Mouse (Mus musculus) spleen, adult 2 months (tissue): Measurements from ENCODE around the gene Prss37. TPM values are rescaled to one million over a fixed set of nuclear protein-coding genes. Genes with fewer than 3 reads are reported as not detected.

Experiments
- DNase-seq, 2 experiments: peaks; one replicate each; pipeline versions ENCODE4 v3.0.0 to v3.0.0-alpha.2; 2012 to 2021; ENCODE audit warnings: low spot score in 2 of 2, low read depth in 1 of 2
- H3K27ac ChIP-seq: fragments of 200-500 bp; 2 replicates; pipeline ENCODE4 v1.5.1; 2012; ENCODE audit warnings: low read length, inconsistent platforms; ENCODE audit not compliant: insufficient read depth
- H3K27me3 ChIP-seq: fragments of 200-500 bp; 2 replicates; pipeline ENCODE4 v1.6.1; 2012; ENCODE audit warnings: mild to moderate bottlenecking, moderate library complexity, low read length, inconsistent platforms; ENCODE audit not compliant: control insufficient read depth, insufficient read depth
- H3K36me3 ChIP-seq: fragments of 200-500 bp; 2 replicates; pipeline ENCODE4 v1.6.1; 2012; ENCODE audit warnings: mild to moderate bottlenecking, low read length, inconsistent platforms; ENCODE audit not compliant: control insufficient read depth, insufficient read depth
- H3K4me1 ChIP-seq: fragments of 200-500 bp; 2 replicates; pipeline ENCODE4 v1.6.1; 2011; ENCODE audit warnings: inconsistent platforms; ENCODE audit not compliant: control insufficient read depth, insufficient read depth, insufficient read length
- H3K4me3 ChIP-seq: fragments of 200-500 bp; 2 replicates; pipeline ENCODE4 v1.5.1; 2011; ENCODE audit warnings: mild to moderate bottlenecking, inconsistent platforms; ENCODE audit not compliant: insufficient read depth, insufficient read length; ENCODE audit errors: extremely low read depth
- CTCF ChIP-seq: fragments of 200-500 bp; IDR thresholded peaks from 2 replicates; pipeline ENCODE4 v1.5.1; 2011; ENCODE audit warnings: mild to moderate bottlenecking, inconsistent platforms; ENCODE audit not compliant: insufficient read depth, insufficient read length, insufficient replicate concordance; ENCODE audit errors: extremely low read depth
- POLR2A ChIP-seq: fragments of 200-500 bp; IDR thresholded peaks from 2 replicates; pipeline ENCODE4 v1.6.1; 2011; ENCODE audit warnings: low read depth, low read length, inconsistent platforms
- WGBS: fragments of 180-500 bp; shearing (Covaris S2); methylation state at CpG from one replicate; pipeline ENCODE4 v1.1.7; 2018; 5-methylcytosine and 5-hydroxymethylcytosine counted together
- polyA plus RNA-seq: library from polyadenylated mRNA; depleted of rRNA; stranded (reverse); fragments of >200 nt; gene quantifications from 2 replicates; pipeline ENCODE4 v1.2.3, GENCODE M21; 2012; rRNA removed

Gene Prss37
- polyA plus RNA-seq, result not detected in 2 replicates

DNA sequence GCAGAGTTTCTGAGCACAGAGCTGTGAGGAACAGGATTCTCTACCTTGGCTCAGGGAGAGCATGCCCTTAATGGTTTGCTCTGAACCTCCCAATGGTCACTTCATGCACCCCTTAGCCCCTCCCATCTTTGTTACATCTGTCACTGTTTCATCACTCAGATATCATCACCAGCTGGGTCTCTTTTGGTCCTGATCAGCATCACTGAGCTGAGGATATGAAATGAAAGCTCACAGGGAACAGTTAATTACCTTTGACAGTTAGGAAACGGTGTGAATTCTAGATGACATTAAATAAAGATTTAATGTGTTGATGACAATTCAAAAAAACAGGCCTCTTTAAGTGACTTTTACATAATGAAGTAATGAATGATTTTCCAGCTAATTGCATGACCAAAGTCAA lies at the start of gene Prss37:
Gene Prss37 (minus strand): TSS at position 101 of the 400 bp plus-strand sequence.
- H3K27ac ChIP-seq, result no peak within 1 kb of the TSS
- no peak for TF ChIP-seq POLR2A
- no peak for TF ChIP-seq CTCF
- no peak for DNase-seq
- no peak within 1 kb of the TSS for H3K4me3 ChIP-seq
- H3K36me3 ChIP-seq, result no peaks in the 10 kb centered on the region
- H3K27me3 ChIP-seq, result no peaks in the 10 kb centered on the region
- no peaks in the 10 kb centered on the region for H3K4me1 ChIP-seq
- WGBS, result 78% methylated on average over 1 of the region's 1 CpGs

- H3K4me3 ChIP-seq, result no peak within 1 kb of the TSS
- WGBS, result 80% methylated on average over 2 of the region's 2 CpGs
- no peaks in the 10 kb centered on the region for H3K36me3 ChIP-seq
- no peak within 1 kb of the TSS for H3K27ac ChIP-seq
- TF ChIP-seq POLR2A (no peak), CTCF (no peak)
- no peak for DNase-seq
- no peaks in the 10 kb centered on the region for H3K4me1 ChIP-seq
- no peaks in the 10 kb centered on the region for H3K27me3 ChIP-seq
These were observed 35.6 kb upstream of the Prss37 start, which contains the start of gene Olfr461 for GRCm38 (mm10) chr6:40554950-40555349. Olfr461 (minus strand) TSS chr6:40555050.

DNA sequence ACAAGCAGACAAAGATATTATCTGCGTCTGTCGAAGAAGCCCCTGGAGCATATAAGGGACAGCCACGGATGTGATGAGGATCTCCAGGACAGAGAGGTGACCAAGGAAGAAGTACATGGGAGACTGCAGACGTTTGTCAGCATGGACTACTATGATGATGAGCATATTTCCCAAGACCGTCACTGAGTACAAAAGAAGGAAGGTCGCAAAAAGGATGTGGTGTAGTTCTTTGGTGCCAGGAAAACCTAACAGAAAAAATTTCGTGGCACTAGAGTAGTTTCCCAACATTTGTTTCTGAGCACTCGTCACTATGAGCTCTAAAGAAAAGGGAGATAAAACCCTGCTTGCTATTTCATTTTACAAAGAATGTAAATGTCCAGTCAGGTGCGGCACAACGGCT lies 25.4 kb upstream of the Prss37 start:
- Histone ChIP-seq H3K27me3 (no peaks in the 10 kb centered on the region), H3K4me1 (no peaks in the 10 kb centered on the region), H3K27ac (no peak overlapping the region), H3K4me3 (no peak overlapping the region), H3K36me3 (no peaks in the 10 kb centered on the region)
- DNase-seq, result no peak
- no peak for TF ChIP-seq POLR2A
- TF ChIP-seq CTCF, result no peak
- WGBS, result 74% methylated on average over 10 of the region's 10 CpGs

DNA sequence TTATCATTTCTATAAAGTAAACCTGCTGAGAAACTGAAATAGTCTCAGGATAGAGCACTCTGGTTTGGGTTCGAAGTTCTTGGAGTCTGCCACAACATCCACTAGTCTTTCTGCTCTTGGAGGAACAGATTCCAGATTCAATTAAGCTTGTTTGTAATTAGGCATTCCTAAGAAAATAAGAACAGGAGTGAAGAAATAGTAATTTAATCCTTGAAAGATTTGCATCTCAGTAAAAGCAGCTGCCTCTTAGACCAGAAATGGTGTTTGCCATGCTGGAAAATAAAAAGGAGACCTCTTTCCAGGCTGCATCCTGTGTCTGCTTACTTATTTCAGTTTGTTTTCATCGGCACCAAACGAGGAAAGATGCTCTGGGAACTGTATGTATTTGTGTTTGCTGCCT lies 26.1 kb downstream of the Prss37 start, which contains the start of gene Tas2r108:
Gene Tas2r108 (plus strand): TSS at position 301 of the 400 bp plus-strand sequence.
- H3K27me3 ChIP-seq, result no peaks in the 10 kb centered on the region
- H3K36me3 ChIP-seq, result no peaks in the 10 kb centered on the region
- H3K4me1 ChIP-seq, result no peaks in the 10 kb centered on the region
- no peak for DNase-seq
- H3K27ac ChIP-seq, result no peak within 1 kb of the TSS
- no peak within 1 kb of the TSS for H3K4me3 ChIP-seq
- 93% methylated on average over 3 of the region's 3 CpGs for WGBS
- no peak for TF ChIP-seq POLR2A
- no peak for TF ChIP-seq CTCF

- no peak within 1 kb of the TSS for H3K4me3 ChIP-seq
- no peaks in the 10 kb centered on the region for H3K4me1 ChIP-seq
- TF ChIP-seq CTCF, result no peak
- TF ChIP-seq POLR2A, result no peak
- no peaks in the 10 kb centered on the region for H3K27me3 ChIP-seq
- DNase-seq, result no peak
- H3K36me3 ChIP-seq, result no peaks in the 10 kb centered on the region
- no peak within 1 kb of the TSS for H3K27ac ChIP-seq
These were observed 28.4 kb downstream of the Prss37 start, which contains the start of gene Tas2r137 for GRCm38 (mm10) chr6:40490933-40491332. Tas2r137 (plus strand) TSS chr6:40491233.

- TF ChIP-seq POLR2A, result no peak
- TF ChIP-seq CTCF, result no peak
- no peak overlapping the region for H3K27ac ChIP-seq
- peaks cover 34% of the 10 kb centered on the region for H3K36me3 ChIP-seq
- H3K4me3 ChIP-seq, result no peak overlapping the region
- H3K4me1 ChIP-seq, result no peaks in the 10 kb centered on the region
- 96% methylated on average over 5 of the region's 5 CpGs for WGBS
- no peaks in the 10 kb centered on the region for H3K27me3 ChIP-seq
- no peak for DNase-seq
These were observed 37.0 kb downstream of the Prss37 start for GRCm38 (mm10) chr6:40482318-40482717.

DNA sequence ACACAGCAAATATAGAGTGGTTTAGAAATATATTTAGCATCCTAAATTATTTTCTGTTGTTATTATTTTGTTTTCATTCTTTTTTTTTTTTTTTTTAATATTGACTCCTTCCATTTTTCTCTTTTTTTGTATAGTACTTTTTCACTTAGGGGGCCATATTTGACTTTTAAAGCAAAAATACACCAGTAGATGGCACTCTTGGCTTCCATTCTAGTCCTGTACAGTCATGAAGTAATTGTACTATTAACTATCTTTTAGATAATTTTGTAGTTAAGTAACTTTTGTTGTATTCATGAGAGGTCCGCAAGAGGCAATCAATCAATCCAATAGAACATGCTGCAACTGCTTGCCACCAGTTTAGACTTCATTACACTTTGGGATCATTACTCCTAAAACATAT lies 39.6 kb downstream of the Prss37 start:
- H3K27me3 ChIP-seq, result no peaks in the 10 kb centered on the region
- H3K36me3 ChIP-seq, result peaks cover 47% of the 10 kb centered on the region
- no peak overlapping the region for H3K4me3 ChIP-seq
- DNase-seq, result no peak
- TF ChIP-seq POLR2A, result no peak
- TF ChIP-seq CTCF, result no peak
- 91% methylated on average over 1 of the region's 1 CpGs for WGBS
- H3K4me1 ChIP-seq, result no peaks in the 10 kb centered on the region
- no peak overlapping the region for H3K27ac ChIP-seq
